Mouse (Mus musculus) frontal cortex, postnatal 10 days (tissue): ENCODE data around the gene Ripor1.

ENCODE experiments used
- DNase-seq, 2 experiments: peaks; one replicate each; pipeline ENCODE4 v3.0.0; 2022; ENCODE audit warnings: low spot score in 2 of 2, mixed read lengths in 1 of 2

The Ripor1 gene

DNA sequence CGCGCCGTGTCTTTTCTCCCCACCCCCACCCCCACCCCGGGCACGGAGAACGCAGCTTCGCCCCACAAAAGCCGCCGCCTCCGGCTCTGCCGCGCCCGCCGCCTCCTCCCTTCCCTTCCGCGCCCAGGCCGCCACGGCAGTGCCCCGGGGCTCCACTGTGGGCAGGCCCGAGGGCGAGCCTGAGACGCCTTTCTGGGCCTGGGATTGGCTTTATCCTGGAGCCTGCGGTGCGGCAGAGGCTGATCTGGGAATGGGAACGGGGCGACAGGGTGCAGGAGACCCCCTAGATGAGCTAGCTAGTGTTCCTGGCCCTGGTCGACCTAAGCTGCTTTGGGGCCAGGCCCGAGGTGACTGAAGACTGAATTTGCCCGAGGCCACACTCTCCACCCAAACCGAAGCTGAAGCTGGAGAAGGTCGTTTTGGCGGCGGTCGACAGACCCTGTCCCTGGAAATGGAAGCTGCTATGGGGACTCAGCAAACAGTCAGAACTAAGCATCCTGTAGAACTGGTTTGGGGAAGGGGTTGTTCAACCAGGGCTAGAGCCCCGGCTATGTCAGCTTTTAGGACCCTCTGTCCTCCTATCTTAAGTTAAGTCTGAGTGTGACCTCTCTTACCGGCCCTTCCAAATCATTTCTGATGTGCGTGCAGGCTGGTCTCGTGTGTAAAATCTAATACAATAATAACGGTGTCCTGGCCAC lies 585 bp downstream of the Ripor1 start:
- DNase-seq = no peak

DNA sequence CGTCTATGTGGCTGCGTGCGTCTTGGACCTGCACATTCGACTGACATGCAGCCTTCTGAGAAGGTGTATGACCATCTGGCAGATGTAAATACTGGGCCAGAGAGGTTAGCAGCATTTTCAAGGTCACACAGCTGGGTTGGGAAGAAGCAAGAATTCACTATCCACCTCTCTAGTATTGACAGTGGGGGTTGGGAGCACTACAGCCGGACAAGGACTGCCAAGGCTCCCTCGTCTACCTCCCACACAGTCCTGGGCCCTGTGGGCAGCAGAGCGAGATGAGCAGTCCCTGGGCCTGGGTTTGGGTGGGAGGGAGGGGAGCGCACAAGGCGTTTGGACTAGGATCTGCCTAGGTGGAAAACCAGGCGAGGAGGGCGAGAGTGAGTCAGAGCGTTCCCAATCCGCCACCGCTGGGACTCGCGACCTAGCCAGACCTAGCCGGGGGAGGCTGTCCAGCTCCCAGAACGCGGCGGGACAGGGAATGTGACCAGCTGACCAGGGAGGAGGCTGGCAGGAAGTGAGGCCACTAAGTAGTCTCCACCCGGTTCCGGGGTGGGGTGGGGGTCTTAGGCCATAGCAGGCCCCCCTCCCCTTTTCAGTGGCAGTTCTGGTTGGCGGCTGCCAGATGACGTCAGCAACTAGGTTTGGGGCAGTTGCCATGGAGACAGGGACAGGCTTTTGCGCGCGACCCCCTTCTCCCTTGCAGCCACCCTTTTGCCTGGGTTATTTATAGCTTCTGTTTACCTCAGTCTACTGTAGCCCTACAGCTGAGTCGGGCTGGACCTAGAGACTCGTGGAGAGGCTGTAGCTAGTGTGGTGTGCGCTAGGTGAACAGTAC lies 1.4 kb downstream of the Ripor1 start:
- peak; percentile 88 to 92 for DNase-seq

DNA sequence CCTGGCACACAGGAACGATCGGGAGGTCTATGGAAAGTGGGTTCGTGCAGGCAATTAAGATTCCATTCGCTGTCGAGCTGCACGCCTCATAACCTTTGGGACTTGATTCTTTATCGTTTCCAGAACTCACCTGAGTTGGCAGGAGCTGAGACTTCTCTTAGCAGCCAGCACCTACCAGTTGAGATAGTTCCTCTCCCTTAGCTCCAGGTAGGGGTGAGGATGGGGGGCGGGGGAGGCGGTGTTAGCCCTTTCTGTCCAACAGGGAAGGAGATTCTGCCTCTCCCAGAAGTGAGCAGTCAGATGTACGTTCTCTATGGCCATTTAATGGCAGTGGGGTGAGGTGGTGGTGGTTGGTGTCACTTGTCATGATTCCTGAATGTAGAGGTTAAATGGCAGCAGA lies 2.0 kb downstream of the Ripor1 start:
- DNase-seq = no peak

DNA sequence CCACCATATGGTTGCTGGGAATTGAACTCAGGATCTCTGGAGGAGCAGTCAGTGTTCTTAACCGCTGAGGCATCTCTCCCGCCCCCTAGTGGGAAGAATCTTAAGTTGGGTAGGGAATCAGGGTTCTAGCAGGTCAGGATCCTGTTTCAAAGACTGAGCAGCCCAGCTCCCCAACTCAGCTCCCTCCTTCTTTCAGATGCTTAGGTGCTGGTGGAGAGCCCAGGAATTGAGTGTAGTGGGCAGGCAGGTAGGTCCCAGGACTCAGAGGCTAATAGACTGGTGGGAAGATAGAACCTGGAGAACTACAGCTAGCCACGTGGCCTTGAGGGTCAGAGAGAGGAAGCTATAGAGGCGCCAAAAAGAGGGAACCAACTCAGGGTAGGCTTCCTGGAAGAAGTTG lies 2.6 kb downstream of the Ripor1 start:
- DNase-seq = no peak

DNA sequence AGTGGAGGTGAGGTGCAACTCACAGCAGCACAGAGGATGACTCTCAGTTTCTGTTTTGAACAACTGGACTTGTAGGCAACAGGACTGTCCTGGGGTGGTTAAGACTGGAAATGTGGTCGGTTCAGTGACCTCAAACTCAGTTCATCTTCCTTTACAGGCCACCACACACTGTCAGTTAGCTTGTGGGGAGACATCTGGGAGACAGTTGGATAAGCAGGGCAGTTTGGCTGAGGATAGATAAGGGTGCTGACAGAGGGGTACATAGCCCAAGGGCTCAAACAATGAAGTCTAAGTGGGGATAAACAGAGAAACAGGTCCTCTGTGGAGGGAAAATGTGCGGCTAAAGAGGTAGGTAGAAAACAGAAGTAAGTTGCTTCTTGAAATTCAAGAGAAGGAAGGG lies 4.3 kb downstream of the Ripor1 start:
- DNase-seq = no peak

DNA sequence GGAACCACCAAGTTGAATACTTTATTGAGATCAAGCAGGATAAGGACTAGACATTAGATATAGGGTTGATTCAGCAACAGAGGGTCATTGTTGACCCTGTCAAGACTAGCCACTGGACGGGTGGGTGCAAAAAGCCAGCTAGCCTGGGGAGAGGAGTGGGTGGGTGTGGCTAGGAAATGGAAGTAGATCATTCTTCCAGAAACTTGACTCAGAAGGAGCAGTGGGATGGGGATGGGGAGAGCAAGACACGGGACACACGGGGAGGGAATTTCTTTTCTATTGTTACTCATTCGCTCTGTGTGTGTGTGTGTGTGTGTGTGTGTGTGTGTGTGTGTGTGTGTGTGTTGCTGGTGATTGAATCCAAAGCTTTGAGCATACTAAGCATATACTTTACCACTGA lies 4.7 kb downstream of the Ripor1 start:
- no peak for DNase-seq

DNA sequence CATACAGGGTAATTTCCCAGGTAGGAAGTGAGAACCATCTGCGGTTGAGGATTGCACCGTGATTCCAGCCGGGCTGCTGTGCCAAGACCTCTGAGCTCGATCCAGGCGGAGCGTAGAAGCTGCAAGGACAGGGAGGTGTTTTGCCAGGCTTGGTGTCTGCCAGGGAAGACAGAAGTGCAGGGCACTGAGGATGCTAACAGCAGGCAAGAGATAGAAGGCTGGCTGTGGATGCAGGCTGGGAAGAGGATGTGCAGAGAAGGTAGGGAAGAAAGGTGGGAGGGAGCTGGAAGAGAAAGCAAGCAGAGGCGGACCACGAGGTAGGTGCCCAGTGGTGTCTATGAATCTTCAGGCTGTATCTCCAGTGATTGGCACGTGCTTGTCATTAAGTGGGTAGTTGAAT lies 6.8 kb downstream of the Ripor1 start:
- no peak for DNase-seq

DNA sequence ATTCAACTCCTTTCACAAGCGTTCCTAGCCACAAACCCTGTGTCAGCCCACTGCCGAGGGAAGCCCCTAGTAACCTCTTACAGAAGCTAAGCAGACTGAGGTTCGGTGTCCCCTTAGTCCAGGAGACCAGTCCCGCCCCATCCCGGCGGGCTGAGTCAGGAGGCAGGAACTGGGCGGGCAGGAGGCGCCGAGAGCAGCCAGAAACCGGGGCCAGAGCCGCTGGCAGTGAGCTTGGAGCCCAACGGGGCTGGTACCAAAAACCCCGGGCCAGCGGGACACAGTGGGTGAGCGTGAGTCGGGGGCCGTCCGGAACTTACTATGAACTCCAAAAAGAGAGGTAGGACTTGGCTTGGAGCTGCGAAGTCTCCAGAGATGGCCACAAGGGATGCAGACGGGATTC lies 8.0 kb downstream of the Ripor1 start:
- DNase-seq = no peak

DNA sequence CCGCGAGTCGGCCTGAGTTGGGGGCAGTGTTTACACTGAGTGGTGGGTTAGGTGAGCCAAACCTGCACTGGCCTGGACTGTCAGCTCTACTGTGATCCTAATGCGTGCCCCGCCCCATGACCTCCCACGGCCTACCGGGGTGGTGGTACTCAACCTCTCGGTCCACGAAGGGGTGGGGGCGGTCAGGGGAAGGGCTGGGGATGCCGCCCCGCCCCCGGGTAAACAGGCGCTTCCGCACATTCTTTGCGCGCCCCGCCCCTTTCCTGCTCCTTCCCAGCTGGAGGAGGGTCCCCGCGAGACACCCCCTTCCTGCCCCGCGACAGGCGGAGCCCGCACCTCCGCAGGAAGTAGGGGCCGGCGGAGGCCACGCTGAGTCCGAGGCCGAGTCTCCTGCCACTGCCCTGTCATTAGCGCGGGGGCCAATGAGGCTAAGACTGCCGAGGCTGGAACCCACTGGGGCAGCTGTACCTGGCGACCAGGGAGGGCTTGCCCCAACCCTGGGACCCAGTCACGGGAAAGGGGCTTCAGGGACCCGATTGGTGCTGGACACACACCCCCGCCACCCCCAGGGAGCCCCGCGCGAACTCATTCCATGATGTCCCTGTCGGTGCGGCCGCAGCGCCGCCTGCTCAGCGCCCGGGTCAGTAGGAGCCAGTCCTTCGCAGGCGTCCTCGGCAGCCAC lies 8.9 kb downstream of the Ripor1 start:
- peak in 1 of 2 experiments; percentile 30 for DNase-seq

DNA sequence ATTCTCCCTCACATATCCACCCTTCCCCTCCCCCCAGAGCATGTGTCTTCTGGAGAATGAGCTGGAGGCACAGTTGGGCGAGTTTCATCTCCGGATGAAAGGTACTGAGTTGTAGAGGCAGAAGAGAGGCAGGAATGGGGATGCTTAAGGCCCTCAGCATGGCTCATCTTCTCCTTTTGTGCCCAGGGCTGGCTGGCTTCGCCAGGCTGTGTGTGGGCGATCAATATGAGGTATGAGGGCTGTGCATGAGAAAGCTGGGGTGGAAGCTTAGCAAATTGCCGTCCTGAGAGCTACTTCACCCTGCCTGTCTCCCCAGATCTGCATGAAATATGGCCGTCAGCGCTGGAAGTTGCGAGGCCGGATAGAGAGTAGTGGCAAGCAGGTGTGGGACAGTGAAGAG lies 10.9 kb downstream of the Ripor1 start:
- DNase-seq = no peak

DNA sequence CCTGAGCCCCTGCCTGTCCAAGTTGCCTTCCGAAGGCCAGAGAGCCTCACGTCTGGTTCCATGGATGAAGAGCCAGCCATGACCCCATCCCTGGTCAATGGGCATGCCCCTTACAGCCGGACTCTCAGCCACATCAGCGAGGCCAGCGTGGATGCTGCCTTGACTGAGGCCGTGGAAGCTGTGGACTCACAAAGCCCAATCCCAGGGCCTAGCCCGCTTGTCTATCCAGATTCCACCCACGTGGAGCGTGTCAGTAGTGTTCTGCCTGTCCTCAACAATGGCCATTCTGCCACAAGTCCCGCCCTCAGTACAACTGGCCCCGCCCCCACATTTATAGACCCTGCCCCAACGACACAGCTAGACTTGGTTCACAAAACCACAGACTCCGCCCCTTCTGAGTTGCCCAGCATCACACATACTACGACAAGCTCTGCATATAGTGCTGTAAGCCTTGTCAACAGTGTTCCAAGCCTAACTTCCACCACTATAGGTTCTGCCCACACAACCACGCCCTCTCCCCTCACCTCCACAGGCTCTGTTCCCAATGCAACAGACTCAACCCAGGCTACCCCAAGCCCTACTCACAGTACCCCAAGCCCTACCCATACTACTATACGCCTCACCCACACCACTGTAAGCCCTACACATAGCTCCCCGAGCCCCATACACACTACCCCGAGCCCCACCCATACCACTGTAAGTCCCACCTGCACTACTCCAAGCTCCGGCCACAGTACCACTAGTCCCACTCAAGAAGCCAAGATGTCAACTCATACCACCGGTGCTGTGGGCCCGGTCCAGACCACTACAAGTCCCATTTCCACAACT lies 12.6 kb downstream of the Ripor1 start:
- DNase-seq = no peak

DNA sequence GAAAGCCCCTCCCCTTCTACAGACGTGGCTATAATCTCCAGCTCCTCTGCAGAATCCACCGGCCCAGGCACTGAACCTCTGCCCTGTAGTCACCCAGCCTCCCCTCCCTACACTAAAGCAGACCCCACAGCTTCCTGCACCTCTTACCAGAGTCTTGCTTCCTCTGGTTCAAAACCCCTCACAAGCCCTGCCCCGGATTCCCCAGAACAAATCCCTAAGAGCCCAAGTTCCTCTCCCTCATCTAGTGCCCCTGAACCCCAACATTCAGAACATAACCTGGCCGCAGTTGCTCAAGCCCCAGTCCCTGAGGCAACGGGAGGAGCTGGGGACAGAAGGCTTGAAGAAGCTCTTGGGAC lies 13.2 kb downstream of the Ripor1 start:
- no peak for DNase-seq

DNA sequence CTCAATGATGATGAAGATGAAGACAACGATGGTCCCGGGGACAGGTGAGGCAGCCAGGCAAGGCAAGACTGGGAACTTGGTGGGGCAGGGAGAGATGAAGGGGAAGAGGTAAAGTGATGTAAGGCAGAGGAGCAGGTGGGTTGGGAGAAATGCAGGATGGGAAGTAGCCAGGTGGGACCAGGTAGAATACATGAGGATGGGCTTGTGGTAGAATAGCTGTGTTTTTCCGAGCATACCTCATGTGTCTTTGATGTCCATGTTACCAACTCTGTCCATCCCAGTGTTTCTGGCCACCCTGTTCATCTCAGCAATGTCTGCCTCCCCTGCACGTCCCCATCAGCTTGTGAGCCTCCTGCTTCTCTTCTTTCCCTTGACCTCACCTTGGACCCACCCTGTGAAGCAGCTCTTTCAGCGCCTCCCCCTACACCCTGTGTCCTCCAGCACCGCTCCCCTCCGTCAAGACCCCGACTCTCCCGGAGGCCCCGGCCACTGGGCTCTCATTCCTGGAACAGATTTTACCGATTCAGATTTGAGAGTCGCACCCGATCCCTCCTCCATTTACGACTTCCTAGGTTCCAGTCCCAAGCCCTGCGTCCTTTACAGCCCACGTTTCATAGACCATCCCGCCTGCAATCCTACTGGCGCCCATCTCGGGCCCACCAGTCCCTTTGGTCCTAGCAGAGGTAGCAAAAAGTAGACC lies 14.0 kb downstream of the Ripor1 start:
- DNase-seq = no peak

DNA sequence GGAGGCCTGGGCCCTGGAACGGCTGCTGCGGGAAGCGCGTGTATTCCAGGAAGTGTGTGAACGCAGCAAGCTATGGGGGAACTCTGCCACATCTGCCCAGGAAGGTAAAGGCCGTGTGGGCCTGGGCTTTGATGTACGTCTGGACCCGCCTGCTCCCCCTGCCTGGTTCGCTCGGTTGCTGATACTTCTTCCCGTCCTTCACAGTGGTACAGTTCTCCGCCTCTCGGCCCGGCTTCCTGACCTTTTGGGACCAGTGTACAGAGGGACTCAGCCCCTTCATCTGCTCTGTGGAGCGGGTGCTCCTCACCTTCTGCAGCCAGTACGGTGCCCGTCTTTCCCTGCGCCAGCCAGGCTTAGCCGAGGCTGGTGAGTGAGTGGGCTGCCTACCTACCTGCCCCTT lies 15.2 kb downstream of the Ripor1 start:
- no peak for DNase-seq

DNA sequence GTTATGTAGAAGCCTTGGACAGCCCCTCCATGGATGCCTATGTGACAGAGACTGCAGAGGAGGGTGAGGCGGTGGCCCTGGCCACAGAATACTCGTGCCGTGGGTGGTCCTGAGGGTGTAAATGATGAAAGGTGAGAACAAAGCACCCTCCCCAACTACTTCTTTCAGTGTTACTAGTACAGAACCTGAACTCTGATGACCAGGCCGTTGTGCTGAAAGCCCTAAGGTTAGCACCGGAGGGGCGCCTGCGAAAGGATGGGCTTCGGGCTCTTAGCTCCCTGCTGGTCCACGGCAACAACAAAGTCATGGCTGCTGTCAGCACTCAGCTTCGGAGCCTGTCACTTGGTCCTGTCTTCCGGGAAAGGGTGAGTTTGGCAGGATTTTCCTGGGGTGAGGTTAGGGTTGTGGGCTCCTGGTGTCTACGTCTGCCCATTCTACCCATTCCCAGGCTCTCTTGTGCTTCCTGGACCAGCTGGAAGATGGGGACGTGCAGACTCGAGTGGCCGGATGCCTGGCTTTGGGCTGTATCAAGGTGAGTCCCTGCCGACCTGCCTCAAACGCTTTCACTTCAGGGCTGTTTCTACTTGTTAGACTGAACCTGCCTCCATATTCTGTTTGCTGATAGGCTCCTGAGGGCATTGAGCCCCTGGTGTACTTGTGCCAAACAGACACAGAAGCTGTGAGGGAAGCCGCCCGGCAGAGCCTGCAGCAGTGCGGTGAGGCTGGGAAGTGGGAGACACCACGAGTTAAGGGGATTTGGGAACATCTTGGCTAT lies 16.1 kb downstream of the Ripor1 start:
- no peak for DNase-seq

DNA sequence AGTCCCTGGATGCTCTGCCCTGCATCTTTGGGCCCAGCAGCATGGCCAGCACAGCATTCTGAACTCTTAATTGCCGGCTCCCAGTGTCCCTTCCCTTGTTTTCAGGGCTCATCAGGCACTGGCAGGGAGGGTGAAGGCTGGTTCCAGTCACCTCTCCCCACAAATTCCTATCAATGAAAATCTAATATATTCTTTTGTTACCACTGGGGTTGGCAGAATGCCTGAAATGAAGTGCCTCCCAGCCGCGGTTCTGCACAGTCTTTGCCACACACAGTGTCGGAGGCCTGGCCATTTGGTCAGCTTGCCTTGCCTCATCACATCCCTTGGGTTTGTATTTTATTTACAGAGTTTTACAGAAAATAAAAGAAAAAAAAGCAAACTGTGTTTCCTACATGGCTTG lies 16.8 kb downstream of the Ripor1 start:
- DNase-seq = no peak

DNA sequence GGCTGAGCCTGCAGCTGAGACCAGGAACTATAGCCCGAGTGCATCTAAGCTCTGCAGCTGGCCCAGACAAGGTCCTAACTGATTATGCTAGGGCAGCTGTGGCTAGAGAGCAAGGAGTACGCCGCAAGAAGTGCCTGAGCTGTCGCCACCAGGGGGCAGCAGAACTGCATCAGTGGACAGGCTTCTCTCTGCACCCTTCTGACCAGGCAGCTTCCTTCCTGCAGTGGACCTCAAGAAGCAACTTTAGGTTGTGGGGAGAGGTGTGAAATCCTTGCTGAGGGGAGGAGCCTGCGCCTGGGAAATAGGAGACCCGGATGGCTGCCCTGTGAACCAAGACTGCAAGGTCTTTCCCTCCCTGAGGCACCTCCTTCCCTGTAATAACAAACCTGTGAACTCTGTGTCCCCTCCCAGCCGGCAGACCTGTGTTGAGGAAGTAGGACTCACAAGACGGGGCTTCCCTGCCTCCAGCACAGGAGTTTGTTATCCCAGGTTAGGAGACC lies 17.4 kb downstream of the Ripor1 start:
- peak; percentile 87 to 91 for DNase-seq

DNA sequence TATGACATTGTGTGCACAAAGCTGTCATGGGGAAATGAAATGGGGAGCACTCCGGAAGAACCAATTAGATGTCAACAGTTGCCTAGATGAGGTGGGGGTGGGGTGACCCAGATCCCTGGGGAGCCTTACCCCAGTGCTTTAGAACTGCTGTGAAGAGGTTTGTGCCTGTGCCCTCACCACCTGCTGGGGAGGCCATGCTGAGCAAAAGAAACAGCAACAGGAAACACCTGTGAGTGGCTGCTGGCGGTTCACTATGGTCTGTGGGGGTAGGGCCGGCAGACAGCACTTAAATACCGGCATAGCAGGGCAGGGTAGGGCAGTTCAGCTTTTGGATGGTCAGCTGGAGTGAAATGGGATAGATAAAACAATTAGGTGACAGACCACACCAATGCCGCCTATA lies 18.1 kb downstream of the Ripor1 start:
- no peak for DNase-seq

DNA sequence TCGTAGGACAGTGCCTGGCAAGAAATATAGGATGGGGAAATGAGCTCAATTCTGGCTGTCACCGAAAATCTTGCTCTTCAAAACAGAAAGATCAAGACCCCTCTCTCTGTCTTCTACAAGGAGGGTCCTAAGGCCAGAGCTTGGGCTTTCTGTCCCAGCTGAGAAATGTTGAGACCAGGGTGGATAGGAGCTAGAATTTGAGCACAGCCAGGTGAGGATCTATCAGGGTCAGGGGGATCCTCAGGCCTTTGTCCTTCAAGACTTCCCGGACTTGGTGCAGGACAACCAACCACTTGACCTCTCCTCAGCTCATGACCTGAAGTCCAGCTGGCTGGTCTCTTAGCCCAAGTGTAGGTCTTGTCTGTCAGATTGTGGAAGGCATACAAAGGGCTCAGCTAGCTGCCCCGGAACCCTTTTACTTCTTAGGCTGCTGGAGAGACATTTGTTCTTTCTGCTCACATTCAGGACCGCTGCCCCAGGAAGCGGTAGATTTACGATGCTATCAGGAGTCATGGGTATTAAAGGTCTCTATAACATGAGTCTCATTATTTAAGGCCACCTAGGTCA lies 18.7 kb downstream of the Ripor1 start:
- no peak for DNase-seq

DNA sequence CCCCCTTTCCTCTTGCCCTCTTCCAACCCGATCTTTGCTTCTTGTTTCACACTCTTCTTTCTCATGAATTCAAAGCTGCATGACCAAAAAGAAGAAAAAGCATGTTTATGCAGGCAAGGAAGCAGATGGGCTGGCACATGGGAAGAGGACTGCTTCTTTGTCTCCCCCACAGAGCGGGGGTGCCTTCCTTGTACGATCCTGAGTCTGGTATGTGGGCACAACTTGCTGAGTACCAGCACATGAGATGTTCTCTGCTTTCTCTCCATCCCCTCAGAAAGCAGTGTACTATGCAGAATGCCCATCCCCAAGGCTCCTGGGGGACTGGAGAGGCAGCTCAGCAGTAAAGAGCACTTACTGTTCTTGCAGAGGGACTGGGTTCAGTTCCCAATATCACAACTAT lies 19.3 kb downstream of the Ripor1 start:
- DNase-seq = peak in 1 of 2 experiments; percentile 74
